Mouse (Mus musculus) CH12.LX (cell line): ENCODE measurements around the gene Clip3.

Experiments used
- BHLHE40 ChIP-seq: IDR thresholded peaks from 2 replicates; pipeline ENCODE4 v1.6.1; 2011; ENCODE audit warnings: mild to moderate bottlenecking, low read depth, low read length, improper control_type of control experiment
- CTCF ChIP-seq, 2 experiments: IDR thresholded peaks in 1 of 2; conservative IDR thresholded peaks in 1 of 2; 2 replicates each; pipeline ENCODE4 v1.5.1; 2011 to 2012; ENCODE audit warnings: low read depth in 2 of 2, low read length in 2 of 2, improper control_type of control experiment in 1 of 2, inconsistent platforms in 1 of 2, mild to moderate bottlenecking in 1 of 2, moderate library complexity in 1 of 2
- E2F4 ChIP-seq: IDR thresholded peaks from 2 replicates; pipeline ENCODE4 v1.6.1; 2011; ENCODE audit warnings: low read depth, low read length, improper control_type of control experiment; ENCODE audit not compliant: insufficient replicate concordance
- JUND ChIP-seq: conservative IDR thresholded peaks from 2 replicates; pipeline ENCODE4 v1.6.1; 2011; ENCODE audit warnings: low read depth, low read length, improper control_type of control experiment
- KAT2A ChIP-seq: IDR thresholded peaks from 2 replicates; pipeline ENCODE4 v1.6.1; 2012; ENCODE audit warnings: low read length, improper control_type of control experiment, inconsistent platforms; ENCODE audit not compliant: insufficient replicate concordance
- MAZ ChIP-seq: IDR thresholded peaks from 2 replicates; pipeline ENCODE4 v1.6.1; 2012; ENCODE audit warnings: low read depth, mild to moderate bottlenecking, inconsistent platforms, low read length, improper control_type of control experiment, moderate library complexity
- NRF1 ChIP-seq: IDR thresholded peaks from 2 replicates; pipeline ENCODE4 v1.6.1; 2014; ENCODE audit warnings: low read depth, mild to moderate bottlenecking, inconsistent platforms, low read length, improper control_type of control experiment, moderate library complexity
- POLR2A ChIP-seq: IDR thresholded peaks from 2 replicates; pipeline ENCODE4 v1.6.1; 2011; ENCODE audit warnings: low read depth, mild to moderate bottlenecking, improper control_type of control experiment, low read length
- RAD21 ChIP-seq: IDR thresholded peaks from 2 replicates; pipeline ENCODE4 v1.6.1; 2011; ENCODE audit warnings: low read depth, mild to moderate bottlenecking, low read length, improper control_type of control experiment, moderate library complexity
- SIN3A ChIP-seq: IDR thresholded peaks from 2 replicates; pipeline ENCODE4 v1.6.1; 2012; ENCODE audit warnings: low read length, improper control_type of control experiment, inconsistent platforms
- SMC3 ChIP-seq: IDR thresholded peaks from 2 replicates; pipeline ENCODE4 v1.6.1; 2011; ENCODE audit warnings: low read depth, low read length, improper control_type of control experiment
- USF2 ChIP-seq: conservative IDR thresholded peaks from 2 replicates; pipeline ENCODE4 v1.6.1; 2011; ENCODE audit warnings: low read depth, low read length, improper control_type of control experiment

DNA sequence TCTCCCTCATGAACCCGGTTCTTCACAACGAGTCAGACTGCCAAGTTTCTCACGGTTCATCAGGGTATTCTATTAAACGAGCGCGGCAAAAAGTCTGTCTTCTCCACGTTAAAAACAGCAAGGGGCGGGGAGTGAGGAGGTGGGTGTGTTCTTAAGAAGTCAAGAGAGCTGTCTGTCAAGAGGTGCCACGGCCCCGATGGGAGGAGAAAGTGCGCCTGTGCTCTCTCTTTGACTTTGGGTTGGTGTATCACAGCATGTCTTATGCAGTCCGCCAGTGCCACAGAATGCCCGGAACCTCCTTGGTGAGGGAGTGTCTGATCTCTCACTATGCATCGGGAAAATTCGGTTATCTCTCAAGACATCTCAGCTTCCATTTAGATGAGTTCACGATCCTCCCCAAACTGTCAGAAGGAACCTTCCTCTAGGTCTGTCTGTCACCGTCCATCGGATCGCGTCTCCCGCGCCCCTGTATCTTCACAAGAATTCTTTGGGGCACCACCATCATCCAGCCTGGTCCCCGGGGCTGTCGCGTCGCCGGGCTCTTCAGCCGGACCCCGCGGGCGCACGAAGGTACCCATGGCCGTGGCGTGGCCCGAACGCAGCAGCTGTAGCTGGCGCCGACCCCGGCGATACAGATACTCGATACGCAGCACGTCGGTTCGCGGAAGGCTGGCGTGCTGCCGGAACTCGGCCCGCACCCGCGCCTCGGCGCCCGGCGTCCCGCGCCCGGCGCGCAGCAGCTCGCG lies 30.2 kb downstream of the Clip3 start, which contains the start of gene E130208F15Rik:
- TF ChIP-seq NRF1 (peak; percentile 51; the same call in 1 of the 2 replicates), RAD21 (no peak), USF2 (no peak), BHLHE40 (no peak), E2F4 (no peak), CTCF (conservative IDR thresholded peaks at IDR 0.05 in 1 of 2, IDR thresholded peaks at IDR 0.05 in 1 of 2; ENCODE audit: low read depth in 2 of 2, low read length in 2 of 2) (no peak), JUND (no peak), MAZ (no peak), POLR2A (peak; percentile 59), SMC3 (no peak), KAT2A (no peak), SIN3A (peak; percentile 78; the same call in 1 of the 2 replicates)
